Mouse (Mus musculus) limb, embryonic 12.5 days (tissue): ENCODE data around the gene Morn1. TPM values are rescaled to one million over a fixed set of nuclear protein-coding genes. Genes with fewer than 3 reads are reported as not detected.
A peak's percentile ranks its signal among the peaks of the same experiment; 100 is the strongest.

Experiments
- ATAC-seq: fragments of 200-750 bp; cut with Nextera tagmentation; 2 replicates; pipeline ENCODE4 v1.8.0; 2017; ENCODE audit warnings: low read depth, moderate TSS enrichment; ENCODE audit not compliant: insufficient number of reproducible peaks, insufficient read depth, low FRiP score, low TSS enrichment
- H3K27ac ChIP-seq: fragments of 300-500 bp; sonication (generic); 2 replicates; pipeline ENCODE4 v1.5.1; 2016; ENCODE audit warnings: mild to moderate bottlenecking, moderate library complexity
- H3K27me3 ChIP-seq: fragments of 300-500 bp; sonication (generic); 2 replicates; pipeline ENCODE4 v1.6.1; 2016; ENCODE audit warnings: mild to moderate bottlenecking, moderate library complexity
- H3K36me3 ChIP-seq: fragments of 300-500 bp; sonication (generic); 2 replicates; pipeline ENCODE4 v1.6.1; 2016; ENCODE audit warnings: mild to moderate bottlenecking, moderate library complexity
- H3K4me1 ChIP-seq: fragments of 300-500 bp; sonication (generic); replicated peaks from 2 replicates; pipeline ENCODE4 v1.6.1; 2016
- H3K4me2 ChIP-seq: fragments of 300-500 bp; sonication (generic); 2 replicates; pipeline ENCODE4 v1.6.1; 2016; ENCODE audit warnings: mild to moderate bottlenecking, moderate library complexity
- H3K4me3 ChIP-seq: fragments of 300-500 bp; sonication (generic); replicated peaks from 2 replicates; pipeline ENCODE4 v1.5.1; 2016; ENCODE audit warnings: mild to moderate bottlenecking
- H3K9ac ChIP-seq: fragments of 300-500 bp; sonication (generic); replicated peaks from 2 replicates; pipeline ENCODE4 v1.6.1; 2016; ENCODE audit warnings: mild to moderate bottlenecking, moderate library complexity
- H3K9me3 ChIP-seq: fragments of 300-500 bp; sonication (generic); 2 replicates; pipeline ENCODE4 v1.6.1; 2016; ENCODE audit warnings: mild to moderate bottlenecking, moderate library complexity
- WGBS: fragments of 180-500 bp; shearing (Covaris S2); methylation state at CpG from one replicate; pipeline ENCODE4 v1.1.7; 2016; 5-methylcytosine and 5-hydroxymethylcytosine counted together
- polyA plus RNA-seq: library from polyadenylated mRNA; unstranded; fragments of >200 nt; fragmentation: Nextera tagmentation; extraction: Ambion mirVana; gene quantifications from 2 replicates; pipeline ENCODE4 v1.2.1, GENCODE M21; 2016

Morn1 gene
- polyA plus RNA-seq, 1 experiment from 2014 or later = 5.2 TPM

GRCm38 (mm10) chr4:155120583-155120982, 34.2 kb downstream of the Morn1 start:
- peaks cover 5% of the 10 kb centered on the region for H3K9me3 ChIP-seq
- peaks cover 64% of the 10 kb centered on the region for H3K4me1 ChIP-seq
- no peaks in the 10 kb centered on the region for H3K27me3 ChIP-seq
- WGBS = 49% methylated on average over 5 of the region's 5 CpGs
- no peak for ATAC-seq
- peak overlapping the region; percentile 97 for H3K27ac ChIP-seq
- H3K9ac ChIP-seq = no peak overlapping the region
- H3K36me3 ChIP-seq = no peaks in the 10 kb centered on the region
- H3K4me2 ChIP-seq = no peak overlapping the region
- no peak overlapping the region for H3K4me3 ChIP-seq

GRCm38 (mm10) chr4:155121222-155121621, 34.8 kb downstream of the Morn1 start:
- 89% methylated on average over 6 of the region's 6 CpGs for WGBS
- H3K9me3 ChIP-seq = peaks cover 5% of the 10 kb centered on the region
- no peaks in the 10 kb centered on the region for H3K36me3 ChIP-seq
- no peak overlapping the region for H3K9ac ChIP-seq
- ATAC-seq = no peak
- H3K4me2 ChIP-seq = no peak overlapping the region
- H3K27ac ChIP-seq = peak overlapping the region; percentile 97
- no peak overlapping the region for H3K4me3 ChIP-seq
- H3K27me3 ChIP-seq = no peaks in the 10 kb centered on the region
- peaks cover 68% of the 10 kb centered on the region for H3K4me1 ChIP-seq

DNA sequence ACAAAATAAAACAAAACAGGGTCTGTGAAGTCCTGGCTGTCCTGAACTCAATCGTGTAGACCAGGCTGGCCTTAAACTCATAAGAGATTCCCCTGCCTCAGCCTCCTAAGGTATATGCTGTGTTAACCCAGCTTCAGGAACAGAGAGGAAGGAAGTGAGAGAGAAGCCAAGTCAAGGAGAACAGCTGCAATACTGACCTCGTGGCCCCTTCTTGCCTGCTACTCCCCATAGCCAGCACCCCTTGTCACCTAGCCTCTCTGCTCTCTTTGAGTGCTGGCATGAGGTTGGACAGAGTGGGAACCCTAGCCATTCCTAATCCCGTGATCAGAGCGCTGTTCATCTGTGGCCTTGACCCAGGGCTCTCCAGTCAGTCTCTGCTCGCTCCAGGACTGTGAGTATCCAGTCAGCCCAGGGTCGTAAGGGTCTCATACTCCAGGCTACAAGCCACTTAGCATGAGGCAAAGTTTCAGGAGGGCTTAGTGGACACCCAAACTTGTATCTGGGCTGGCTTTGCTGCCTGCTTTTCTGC, 35.6 kb downstream of the Morn1 start:
- Histone ChIP-seq H3K9ac (no peak overlapping the region), H3K9me3 (peaks cover 5% of the 10 kb centered on the region), H3K36me3 (no peaks in the 10 kb centered on the region), H3K27me3 (no peaks in the 10 kb centered on the region), H3K4me1 (peaks cover 75% of the 10 kb centered on the region), H3K4me2 (peak overlapping the region; percentile 45), H3K27ac (peak overlapping the region; percentile 97), H3K4me3 (peak overlapping the region; percentile 9; the same call in 1 of the 2 replicates)
- ATAC-seq = peak; percentile 11; the same call in 1 of the 2 replicates
- 69% methylated on average over 6 of the region's 6 CpGs for WGBS

GRCm38 (mm10) chr4:155122444-155123040, 36.2 kb downstream of the Morn1 start:
- WGBS = 7% methylated on average over 16 of the region's 16 CpGs
- Histone ChIP-seq H3K36me3 (no peaks in the 10 kb centered on the region), H3K9me3 (peaks cover 5% of the 10 kb centered on the region), H3K27ac (peak overlapping the region; percentile 97), H3K9ac (no peak overlapping the region; the same call in 1 of the 2 replicates), H3K4me2 (peak overlapping the region; percentile 45), H3K27me3 (no peaks in the 10 kb centered on the region), H3K4me1 (peaks cover 76% of the 10 kb centered on the region), H3K4me3 (peak overlapping the region; percentile 9; the same call in 1 of the 2 replicates)
- peak; percentile 69 for ATAC-seq

- H3K4me1 ChIP-seq = peaks cover 74% of the 10 kb centered on the region
- H3K4me3 ChIP-seq = no peak overlapping the region
- H3K9ac ChIP-seq = 0 out of 2 replicates have a peak overlapping the region, but pooled peaks have one; percentile 12
- no peaks in the 10 kb centered on the region for H3K9me3 ChIP-seq
- 74% methylated on average over 9 of the region's 9 CpGs for WGBS
- no peak for ATAC-seq
- peak overlapping the region; percentile 97 for H3K27ac ChIP-seq
- no peaks in the 10 kb centered on the region for H3K36me3 ChIP-seq
- no peak overlapping the region for H3K4me2 ChIP-seq
- no peaks in the 10 kb centered on the region for H3K27me3 ChIP-seq
Observed at GRCm38 (mm10) chr4:155123868-155124534, 37.6 kb downstream of the Morn1 start.

GRCm38 (mm10) chr4:155125310-155125709, 38.9 kb downstream of the Morn1 start:
- Histone ChIP-seq H3K4me1 (peaks cover 77% of the 10 kb centered on the region), H3K4me3 (no peak overlapping the region), H3K9me3 (no peaks in the 10 kb centered on the region), H3K9ac (no peak overlapping the region), H3K36me3 (no peaks in the 10 kb centered on the region), H3K27me3 (0 out of 2 replicates have a peak, but pooled peaks cover 5% of the 10 kb centered on the region), H3K4me2 (no peak overlapping the region), H3K27ac (no peak overlapping the region)
- ATAC-seq = no peak
- WGBS = 41% methylated on average over 7 of the region's 7 CpGs

GRCm38 (mm10) chr4:155126194-155126593, 39.8 kb downstream of the Morn1 start:
- no peaks in the 10 kb centered on the region for H3K9me3 ChIP-seq
- no peak overlapping the region for H3K9ac ChIP-seq
- 0 out of 2 replicates have a peak, but pooled peaks cover 5% of the 10 kb centered on the region for H3K27me3 ChIP-seq
- H3K4me1 ChIP-seq = peaks cover 75% of the 10 kb centered on the region
- H3K4me3 ChIP-seq = no peak overlapping the region
- no peaks in the 10 kb centered on the region for H3K36me3 ChIP-seq
- no peak overlapping the region for H3K27ac ChIP-seq
- no peak overlapping the region for H3K4me2 ChIP-seq
- WGBS = 85% methylated on average over 5 of the region's 5 CpGs
- ATAC-seq = no peak

- Histone ChIP-seq H3K4me3 (no peak overlapping the region), H3K27me3 (0 out of 2 replicates have a peak, but pooled peaks cover 5% of the 10 kb centered on the region), H3K9ac (no peak overlapping the region), H3K36me3 (no peaks in the 10 kb centered on the region), H3K9me3 (no peaks in the 10 kb centered on the region), H3K4me2 (no peak overlapping the region), H3K4me1 (peaks cover 70% of the 10 kb centered on the region), H3K27ac (no peak overlapping the region)
- 67% methylated on average over 7 of the region's 7 CpGs for WGBS
- no peak for ATAC-seq
Observed at GRCm38 (mm10) chr4:155126602-155127372, 40.4 kb downstream of the Morn1 start.

DNA sequence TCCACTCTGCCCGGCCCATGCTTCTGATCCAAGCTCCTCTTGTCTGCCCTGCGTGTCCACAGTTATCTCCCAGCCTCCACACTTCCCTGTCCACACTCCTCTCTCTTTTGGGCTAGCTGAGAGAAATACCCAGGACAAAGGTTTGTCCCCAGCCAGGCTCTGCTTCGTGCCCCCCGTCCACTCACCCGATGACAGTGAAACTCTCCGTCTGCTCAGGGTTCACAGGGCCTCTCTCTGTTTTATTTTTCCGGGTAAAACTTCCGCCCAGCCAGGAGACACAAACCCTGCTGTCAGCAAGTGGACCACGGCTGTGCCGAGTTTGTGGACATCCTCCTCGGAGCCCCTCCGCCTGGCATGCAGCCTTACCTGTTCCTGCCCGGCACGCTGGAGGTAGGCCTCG, 42.0 kb downstream of the Morn1 start:
- H3K4me2 ChIP-seq = no peak overlapping the region
- H3K9ac ChIP-seq = no peak overlapping the region
- no peak overlapping the region for H3K4me3 ChIP-seq
- H3K9me3 ChIP-seq = no peaks in the 10 kb centered on the region
- 0 out of 2 replicates have a peak, but pooled peaks cover 5% of the 10 kb centered on the region for H3K27me3 ChIP-seq
- no peaks in the 10 kb centered on the region for H3K36me3 ChIP-seq
- H3K4me1 ChIP-seq = peaks cover 60% of the 10 kb centered on the region
- no peak overlapping the region for H3K27ac ChIP-seq
- ATAC-seq = no peak
- WGBS = 83% methylated on average over 15 of the region's 15 CpGs

DNA sequence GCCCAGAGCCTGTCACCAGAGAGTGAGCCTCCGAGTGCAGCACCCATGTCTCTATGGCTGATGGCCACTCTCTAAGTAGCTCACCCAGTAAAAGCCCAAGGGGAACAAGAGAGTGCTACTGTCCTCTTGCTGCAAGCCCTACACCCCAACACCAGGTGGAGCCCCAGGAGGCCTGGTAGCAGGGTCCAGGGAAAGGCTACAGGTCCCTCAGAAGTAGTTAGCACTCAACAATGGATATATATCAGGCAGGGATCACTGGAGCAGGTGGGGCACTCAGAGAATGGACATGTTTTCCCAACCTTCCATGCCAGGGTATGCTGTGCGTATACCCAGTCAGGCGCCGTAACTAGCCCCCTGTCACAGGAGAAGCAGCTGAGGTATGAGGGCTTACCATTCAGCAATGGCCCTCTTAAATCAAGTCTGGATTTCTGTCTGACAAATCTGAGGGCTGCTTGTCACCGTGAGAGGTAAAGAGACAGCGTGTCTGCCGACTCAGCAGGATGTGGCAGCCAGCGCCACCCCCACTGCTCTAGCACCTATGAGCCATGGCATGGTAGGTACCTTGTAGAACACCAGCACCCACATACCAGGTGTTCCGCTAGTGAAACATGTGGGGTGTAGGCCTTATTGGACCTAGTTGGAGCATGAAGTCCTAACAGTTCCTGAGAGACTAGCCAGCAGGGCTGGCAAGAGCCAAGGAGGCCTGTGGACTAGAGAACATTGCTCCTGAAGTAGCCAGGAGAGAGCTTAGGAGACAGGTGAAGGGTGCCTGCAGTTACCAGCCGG, 42.9 kb downstream of the Morn1 start:
- ATAC-seq = no peak
- Histone ChIP-seq H3K9me3 (no peaks in the 10 kb centered on the region), H3K27ac (0 out of 2 replicates have a peak overlapping the region, but pooled peaks have one; percentile 20), H3K4me1 (peaks cover 60% of the 10 kb centered on the region), H3K4me2 (no peak overlapping the region), H3K9ac (no peak overlapping the region), H3K36me3 (no peaks in the 10 kb centered on the region), H3K4me3 (no peak overlapping the region), H3K27me3 (0 out of 2 replicates have a peak, but pooled peaks cover 5% of the 10 kb centered on the region)
- WGBS = 90% methylated on average over 10 of the region's 10 CpGs
